8 mouse cellular contexts compared by ENCODE assay signal in genomic region chr8:122661138-122661537, GRCm38 (mm10). TPM values are rescaled to one million over a fixed set of nuclear protein-coding genes. Genes with fewer than 3 reads are reported as not detected.
DNase-seq lines count a peak whose midpoint lies in the region; ATAC-seq lines count a peak whose summit lies in the region.

No protein-coding gene starts in this region.

- H3K36me3 ChIP-seq in forebrain, embryonic 10.5 days (replicated peaks): no peaks in the 10 kb centered on the region
- no peaks in the 10 kb centered on the region for H3K36me3 ChIP-seq in forebrain, embryonic 12.5 days (replicated peaks)
- H3K36me3 ChIP-seq in embryonic facial prominence, embryonic 12.5 days: no peaks in the 10 kb centered on the region
- no peaks in the 10 kb centered on the region for H3K36me3 ChIP-seq in limb, embryonic 12.5 days
- H3K36me3 ChIP-seq in neural tube, embryonic 15.5 days: no peaks in the 10 kb centered on the region

- WGBS in forebrain, embryonic 10.5 days: 55% methylated on average over 7 of the region's 7 CpGs
- WGBS in forebrain, embryonic 12.5 days: 60% methylated on average over 7 of the region's 7 CpGs
- WGBS in embryonic facial prominence, embryonic 12.5 days: 14% methylated on average over 7 of the region's 7 CpGs
- under 1% methylated on average over 7 of the region's 7 CpGs for WGBS in limb, embryonic 12.5 days
- 35% methylated on average over 7 of the region's 7 CpGs for WGBS in neural tube, embryonic 15.5 days

- peak; percentile 58 for DNase-seq in forebrain, embryonic 10.5 days (ENCODE audit: extremely low spot score, low spot score)
- DNase-seq in heart, adult 8-10 months (ENCODE audit: low spot score): peak; percentile 76
- peak; percentile 33 to 41 for DNase-seq in kidney, adult 8-10 months
- no peak for DNase-seq in B cell, adult 2 months

- H3K4me2 ChIP-seq in forebrain, embryonic 12.5 days: no peak overlapping the region
- H3K4me2 ChIP-seq in embryonic facial prominence, embryonic 12.5 days (replicated peaks): peak overlapping the region; percentile 19; the same call in 1 of the 2 replicates
- H3K4me2 ChIP-seq in limb, embryonic 12.5 days: peak overlapping the region; percentile 37
- no peak overlapping the region for H3K4me2 ChIP-seq in neural tube, embryonic 15.5 days

- peak overlapping the region; percentile 36; the same call in 1 of the 2 replicates for H3K27ac ChIP-seq in forebrain, embryonic 10.5 days
- H3K27ac ChIP-seq in forebrain, embryonic 12.5 days: no peak overlapping the region; the same call in 1 of the 2 replicates
- peak overlapping the region; percentile 90 for H3K27ac ChIP-seq in embryonic facial prominence, embryonic 12.5 days
- peak overlapping the region; percentile 87 for H3K27ac ChIP-seq in limb, embryonic 12.5 days
- peak overlapping the region; percentile 64 for H3K27ac ChIP-seq in neural tube, embryonic 15.5 days (replicated peaks)

- H3K27me3 ChIP-seq in forebrain, embryonic 10.5 days (ENCODE audit: poor library complexity, severe bottlenecking): peaks cover 25% of the 10 kb centered on the region
- no peaks in the 10 kb centered on the region for H3K27me3 ChIP-seq in forebrain, embryonic 12.5 days
- H3K27me3 ChIP-seq in embryonic facial prominence, embryonic 12.5 days: no peaks in the 10 kb centered on the region
- H3K27me3 ChIP-seq in limb, embryonic 12.5 days: no peaks in the 10 kb centered on the region
- H3K27me3 ChIP-seq in neural tube, embryonic 15.5 days (replicated peaks): no peaks in the 10 kb centered on the region

- H3K4me3 ChIP-seq in forebrain, embryonic 10.5 days: no peak overlapping the region
- H3K4me3 ChIP-seq in forebrain, embryonic 12.5 days (replicated peaks): no peak overlapping the region
- no peak overlapping the region for H3K4me3 ChIP-seq in embryonic facial prominence, embryonic 12.5 days
- no peak overlapping the region for H3K4me3 ChIP-seq in limb, embryonic 12.5 days (replicated peaks)
- no peak overlapping the region for H3K4me3 ChIP-seq in neural tube, embryonic 15.5 days (replicated peaks)

- H3K9me3 ChIP-seq in forebrain, embryonic 10.5 days: no peaks in the 10 kb centered on the region
- H3K9me3 ChIP-seq in forebrain, embryonic 12.5 days: no peaks in the 10 kb centered on the region
- H3K9me3 ChIP-seq in embryonic facial prominence, embryonic 12.5 days: no peaks in the 10 kb centered on the region
- H3K9me3 ChIP-seq in limb, embryonic 12.5 days: no peaks in the 10 kb centered on the region
- H3K9me3 ChIP-seq in neural tube, embryonic 15.5 days (replicated peaks): no peaks in the 10 kb centered on the region

- ATAC-seq in forebrain, embryonic 12.5 days (ENCODE audit: low FRiP score): no peak
- ATAC-seq in embryonic facial prominence, embryonic 12.5 days (ENCODE audit: insufficient number of reproducible peaks, insufficient read depth, low FRiP score, low TSS enrichment): peak; percentile 32
- peak; percentile 58 for ATAC-seq in limb, embryonic 12.5 days (ENCODE audit: insufficient number of reproducible peaks, insufficient read depth, low FRiP score, low TSS enrichment, low read depth)
- no peak for ATAC-seq in neural tube, embryonic 15.5 days (ENCODE audit: low FRiP score)

- H3K4me1 ChIP-seq in forebrain, embryonic 10.5 days: peaks cover 78% of the 10 kb centered on the region
- H3K4me1 ChIP-seq in forebrain, embryonic 12.5 days: peaks cover 29% of the 10 kb centered on the region
- H3K4me1 ChIP-seq in embryonic facial prominence, embryonic 12.5 days: peaks cover 78% of the 10 kb centered on the region
- H3K4me1 ChIP-seq in limb, embryonic 12.5 days (replicated peaks): peaks cover 94% of the 10 kb centered on the region
- H3K4me1 ChIP-seq in neural tube, embryonic 15.5 days: peaks cover 80% of the 10 kb centered on the region

- H3K9ac ChIP-seq in forebrain, embryonic 12.5 days: no peak overlapping the region
- H3K9ac ChIP-seq in embryonic facial prominence, embryonic 12.5 days: no peak overlapping the region
- H3K9ac ChIP-seq in limb, embryonic 12.5 days (replicated peaks): no peak overlapping the region
- H3K9ac ChIP-seq in neural tube, embryonic 15.5 days (replicated peaks): no peak overlapping the region

RNA-seq across cellular contexts. Expression of gene Cbfa2t3, which starts 37.8 kb away (rescaled TPM):
- polyA plus RNA-seq in forebrain, embryonic 10.5 days (2016; fragmentation: Nextera tagmentation; extraction: Ambion mirVana): 1.6 and 2.4 TPM in 2 replicates
- 12.2 and 12.4 TPM in 2 replicates for polyA plus RNA-seq in forebrain, embryonic 12.5 days (2016; fragmentation: Nextera tagmentation; extraction: Ambion mirVana)
- polyA plus RNA-seq in embryonic facial prominence, embryonic 12.5 days (2016; fragmentation: Nextera tagmentation; extraction: Ambion mirVana): 3.9 and 4.4 TPM in 2 replicates
- 10 to 100 TPM; 15.1 to 22.1 (median 18.2) TPM for total RNA-seq in heart, adult 8-10 months (2022)
- polyA plus RNA-seq in limb, embryonic 12.5 days (2016; fragmentation: Nextera tagmentation; extraction: Ambion mirVana): 2.8 and 3.3 TPM in 2 replicates
- 14.4 and 16.8 TPM in 2 replicates for polyA plus RNA-seq in neural tube, embryonic 15.5 days (2015; fragmentation: Nextera tagmentation; extraction: Ambion mirVana)

RNA-seq across cellular contexts. Expression of gene Pabpn1l, which starts 38.6 kb away (rescaled TPM):
- not detected in 2 replicates for polyA plus RNA-seq in forebrain, embryonic 10.5 days (2016; fragmentation: Nextera tagmentation; extraction: Ambion mirVana)
- not detected in 2 replicates for polyA plus RNA-seq in forebrain, embryonic 12.5 days (2016; fragmentation: Nextera tagmentation; extraction: Ambion mirVana)
- polyA plus RNA-seq in embryonic facial prominence, embryonic 12.5 days (2016; fragmentation: Nextera tagmentation; extraction: Ambion mirVana): not detected in 2 replicates
- under 1 TPM in 2 of 4 experiments, not detected in 2; 0.24 to 0.57 TPM for total RNA-seq in heart, adult 8-10 months (2022)
- not detected in 2 replicates for polyA plus RNA-seq in limb, embryonic 12.5 days (2016; fragmentation: Nextera tagmentation; extraction: Ambion mirVana)
- polyA plus RNA-seq in neural tube, embryonic 15.5 days (2015; fragmentation: Nextera tagmentation; extraction: Ambion mirVana): 0.14 TPM in 1 of 2 replicates, not detected in the other

RNA-seq across cellular contexts. Expression of gene Trappc2l, which starts 49.7 kb away (rescaled TPM):
- polyA plus RNA-seq in forebrain, embryonic 10.5 days (2016; fragmentation: Nextera tagmentation; extraction: Ambion mirVana): 41.0 and 44.1 TPM in 2 replicates
- 42.2 and 44.2 TPM in 2 replicates for polyA plus RNA-seq in forebrain, embryonic 12.5 days (2016; fragmentation: Nextera tagmentation; extraction: Ambion mirVana)
- 46.3 and 56.3 TPM in 2 replicates for polyA plus RNA-seq in embryonic facial prominence, embryonic 12.5 days (2016; fragmentation: Nextera tagmentation; extraction: Ambion mirVana)
- 10 to 100 TPM; 62.8 to 66.2 (median 63.3) TPM for total RNA-seq in heart, adult 8-10 months (2022)
- 39.0 and 48.0 TPM in 2 replicates for polyA plus RNA-seq in limb, embryonic 12.5 days (2016; fragmentation: Nextera tagmentation; extraction: Ambion mirVana)
- polyA plus RNA-seq in neural tube, embryonic 15.5 days (2015; fragmentation: Nextera tagmentation; extraction: Ambion mirVana): 103 and 113 TPM in 2 replicates

RNA-seq across cellular contexts. Expression of gene Galns, which starts 49.9 kb away (rescaled TPM):
- 4.6 and 5.5 TPM in 2 replicates for polyA plus RNA-seq in forebrain, embryonic 10.5 days (2016; fragmentation: Nextera tagmentation; extraction: Ambion mirVana)
- polyA plus RNA-seq in forebrain, embryonic 12.5 days (2016; fragmentation: Nextera tagmentation; extraction: Ambion mirVana): 4.2 and 5.0 TPM in 2 replicates
- 7.1 and 7.4 TPM in 2 replicates for polyA plus RNA-seq in embryonic facial prominence, embryonic 12.5 days (2016; fragmentation: Nextera tagmentation; extraction: Ambion mirVana)
- total RNA-seq in heart, adult 8-10 months (2022): 1 to 10 TPM; 3.5 to 5.2 (median 4.4) TPM
- polyA plus RNA-seq in limb, embryonic 12.5 days (2016; fragmentation: Nextera tagmentation; extraction: Ambion mirVana): 5.9 and 8.4 TPM in 2 replicates
- 6.7 and 9.5 TPM in 2 replicates for polyA plus RNA-seq in neural tube, embryonic 15.5 days (2015; fragmentation: Nextera tagmentation; extraction: Ambion mirVana)

Comparison
In these comparisons a context has a peak if more than half of its experiments do, and no peak if none do; other contexts are left out.
1. DNase-seq: peak in forebrain, embryonic 10.5 days (single experiment), heart, adult 8-10 months (single experiment) and kidney, adult 8-10 months (2 of 2); none in B cell, adult 2 months (0 of 2).
2. ATAC-seq: peak in embryonic facial prominence, embryonic 12.5 days (single experiment) and limb, embryonic 12.5 days (single experiment); none in forebrain, embryonic 12.5 days (single experiment) and neural tube, embryonic 15.5 days (single experiment).
3. H3K4me2 ChIP-seq: peak in embryonic facial prominence, embryonic 12.5 days (single experiment) and limb, embryonic 12.5 days (single experiment); none in forebrain, embryonic 12.5 days (single experiment) and neural tube, embryonic 15.5 days (single experiment).